Mouse (Mus musculus): ENCODE measurements around the gene Fcgr2b. TPM values are rescaled to one million over a fixed set of nuclear protein-coding genes. Genes with fewer than 3 reads are reported as not detected.
"Not testable (repeated sequence)": the region's sequence is repeated elsewhere in the genome, so short reads cannot be mapped to it uniquely, and the experiment has no call there.

Fcgr2b gene
- polyA plus RNA-seq, 1 experiment = not detected

DNA sequence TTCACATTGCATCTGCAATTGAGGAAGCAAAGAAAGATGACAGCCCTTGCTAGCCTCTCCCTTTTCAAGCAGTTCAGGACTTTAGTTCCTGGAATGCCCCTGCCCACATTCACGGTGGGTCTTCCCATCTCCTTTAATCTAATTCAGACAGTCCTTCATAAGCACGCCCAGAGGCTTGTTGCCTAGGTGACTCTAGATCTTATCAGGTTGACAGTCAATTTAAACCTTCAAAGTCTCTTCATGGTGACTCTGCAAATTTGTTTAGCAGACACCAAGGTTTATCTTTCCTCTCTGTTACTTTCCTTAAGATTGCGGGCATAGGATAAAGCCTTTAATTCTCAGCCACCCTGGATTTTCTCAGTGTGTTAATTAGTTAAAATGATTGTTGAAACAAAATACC is 25.6 kb downstream of the Fcgr2b start:
- Histone ChIP-seq H3K4me3 (ENCODE audit: low read depth, low read length) (no peak overlapping the region), H3K27ac (ENCODE audit: insufficient read depth, low read length) (no peak overlapping the region), H3K9ac (ENCODE audit: low read depth, poor library complexity, severe bottlenecking) (no peak overlapping the region), H3K9me3 (replicated peaks; ENCODE audit: control insufficient read depth, insufficient read depth, low read length, poor library complexity, severe bottlenecking) (peaks cover 6% of the 10 kb centered on the region), H3K4me1 (ENCODE audit: control insufficient read depth, insufficient read depth, low read length) (no peaks in the 10 kb centered on the region), H3K27me3 (ENCODE audit: control insufficient read depth, insufficient read depth, low read length, poor library complexity, severe bottlenecking) (no peaks in the 10 kb centered on the region), H3K36me3 (ENCODE audit: control insufficient read depth, insufficient read depth, low read length, poor library complexity, severe bottlenecking) (no peaks in the 10 kb centered on the region)
- no peak for TF ChIP-seq POLR2A (IDR thresholded peaks at IDR 0.05; ENCODE audit: insufficient read depth, low read length)
- no peak for TF ChIP-seq CTCF (IDR thresholded peaks at IDR 0.05; ENCODE audit: low read depth, low read length)
- no peak for TF ChIP-seq EP300 (IDR thresholded peaks at IDR 0.05; ENCODE audit: insufficient read depth, low read depth, low read length)

DNA sequence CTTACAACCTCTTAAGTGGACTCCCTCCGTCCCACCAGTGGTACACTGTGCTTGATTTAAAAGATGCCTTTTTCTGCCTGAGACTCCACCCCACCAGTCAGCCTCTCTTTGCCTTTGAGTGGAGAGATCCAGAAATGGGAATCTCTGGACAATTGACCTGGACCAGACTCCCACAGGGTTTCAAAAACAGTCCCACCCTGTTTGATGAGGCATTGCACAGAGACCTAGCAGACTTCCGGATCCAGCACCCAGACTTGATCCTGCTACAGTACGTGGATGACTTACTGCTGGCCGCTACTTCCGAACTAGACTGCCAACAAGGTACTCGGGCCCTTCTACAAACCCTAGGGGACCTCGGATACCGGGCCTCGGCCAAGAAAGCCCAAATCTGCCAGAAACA is 31.4 kb downstream of the Fcgr2b start:
- H3K27ac ChIP-seq (ENCODE audit: insufficient read depth, low read length); H3K36me3 ChIP-seq (ENCODE audit: control insufficient read depth, insufficient read depth, low read length, poor library complexity, severe bottlenecking); H3K9ac ChIP-seq (ENCODE audit: low read depth, poor library complexity, severe bottlenecking); H3K4me1 ChIP-seq (ENCODE audit: control insufficient read depth, insufficient read depth, low read length); H3K4me3 ChIP-seq (ENCODE audit: low read depth, low read length); H3K27me3 ChIP-seq (ENCODE audit: control insufficient read depth, insufficient read depth, low read length, poor library complexity, severe bottlenecking): not testable (repeated sequence)
- H3K9me3 ChIP-seq (replicated peaks; ENCODE audit: control insufficient read depth, insufficient read depth, low read length, poor library complexity, severe bottlenecking) = peaks cover 26% of the 10 kb centered on the region

DNA sequence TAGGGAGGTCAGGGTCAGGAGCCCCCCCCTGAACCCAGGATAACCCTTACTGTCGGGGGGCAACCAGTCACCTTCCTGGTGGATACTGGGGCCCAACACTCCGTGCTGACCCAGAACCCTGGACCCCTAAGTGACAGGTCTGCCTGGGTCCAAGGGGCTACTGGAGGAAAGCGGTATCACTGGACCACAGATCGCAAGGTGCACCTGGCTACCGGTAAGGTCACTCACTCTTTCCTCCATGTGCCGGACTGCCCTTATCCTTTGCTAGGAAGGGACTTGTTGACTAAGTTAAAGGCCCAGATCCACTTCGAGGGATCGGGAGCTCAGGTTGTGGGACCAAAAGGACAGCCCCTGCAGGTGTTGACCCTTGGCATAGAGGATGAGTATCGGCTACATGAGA is 32.2 kb downstream of the Fcgr2b start:
- H3K9ac ChIP-seq (ENCODE audit: low read depth, poor library complexity, severe bottlenecking); H3K36me3 ChIP-seq (ENCODE audit: control insufficient read depth, insufficient read depth, low read length, poor library complexity, severe bottlenecking); H3K27ac ChIP-seq (ENCODE audit: insufficient read depth, low read length); H3K4me1 ChIP-seq (ENCODE audit: control insufficient read depth, insufficient read depth, low read length); H3K27me3 ChIP-seq (ENCODE audit: control insufficient read depth, insufficient read depth, low read length, poor library complexity, severe bottlenecking); H3K4me3 ChIP-seq (ENCODE audit: low read depth, low read length): not testable (repeated sequence)
- peaks cover 26% of the 10 kb centered on the region for H3K9me3 ChIP-seq (replicated peaks; ENCODE audit: control insufficient read depth, insufficient read depth, low read length, poor library complexity, severe bottlenecking)

DNA sequence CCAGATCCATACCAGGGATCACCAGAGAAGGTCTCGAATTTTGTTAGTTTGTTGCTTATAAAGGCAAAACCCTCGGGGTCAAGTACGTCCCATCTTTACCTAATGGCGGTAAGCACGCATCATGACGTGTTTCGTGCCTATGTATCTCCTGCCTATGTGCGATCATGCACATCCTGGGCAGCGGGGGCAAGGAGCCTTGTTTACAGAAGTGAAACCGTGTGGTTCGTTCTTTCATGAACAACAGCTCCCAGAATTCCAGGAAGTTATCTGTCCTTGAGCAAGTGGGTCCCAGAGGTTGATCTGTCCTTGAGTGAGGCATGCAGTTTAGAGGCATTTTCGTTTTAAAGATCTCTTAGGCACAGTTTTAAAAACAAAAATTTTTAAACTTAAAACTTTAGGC is 37.1 kb downstream of the Fcgr2b start:
- no peak for TF ChIP-seq CTCF (IDR thresholded peaks at IDR 0.05; ENCODE audit: low read depth, low read length)
- no peak overlapping the region for H3K4me3 ChIP-seq (ENCODE audit: low read depth, low read length)
- peaks cover 24% of the 10 kb centered on the region for H3K9me3 ChIP-seq (replicated peaks; ENCODE audit: control insufficient read depth, insufficient read depth, low read length, poor library complexity, severe bottlenecking)
- no peak overlapping the region for H3K9ac ChIP-seq (ENCODE audit: low read depth, poor library complexity, severe bottlenecking)
- H3K27ac ChIP-seq (ENCODE audit: insufficient read depth, low read length) = no peak overlapping the region
- no peaks in the 10 kb centered on the region for H3K27me3 ChIP-seq (ENCODE audit: control insufficient read depth, insufficient read depth, low read length, poor library complexity, severe bottlenecking)
- H3K36me3 ChIP-seq (ENCODE audit: control insufficient read depth, insufficient read depth, low read length, poor library complexity, severe bottlenecking) = no peaks in the 10 kb centered on the region
- H3K4me1 ChIP-seq (ENCODE audit: control insufficient read depth, insufficient read depth, low read length) = no peaks in the 10 kb centered on the region

DNA sequence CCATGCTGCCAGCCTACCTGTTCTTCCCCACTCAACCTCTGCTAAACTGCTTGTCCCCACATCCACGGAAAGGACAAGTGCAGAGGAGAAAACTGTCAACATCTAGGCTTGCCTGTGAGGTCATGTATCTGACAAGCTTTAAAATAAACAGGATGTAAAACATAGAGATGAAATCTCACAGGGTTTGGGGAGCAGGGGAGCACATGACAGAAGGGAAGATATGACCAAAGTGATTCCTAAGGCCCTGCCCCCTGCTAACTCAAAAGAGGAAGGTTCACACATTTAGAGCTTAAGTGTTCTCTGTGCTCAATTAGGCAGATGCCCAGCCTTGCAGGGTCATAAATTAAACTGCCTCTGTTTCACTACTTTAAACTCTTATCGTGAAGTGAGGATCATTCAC is 42.0 kb downstream of the Fcgr2b start:
- Histone ChIP-seq H3K9me3 (replicated peaks; ENCODE audit: control insufficient read depth, insufficient read depth, low read length, poor library complexity, severe bottlenecking) (0 out of 2 replicates have a peak, but pooled peaks cover 4% of the 10 kb centered on the region), H3K4me3 (ENCODE audit: low read depth, low read length) (no peak overlapping the region), H3K27ac (ENCODE audit: insufficient read depth, low read length) (no peak overlapping the region), H3K4me1 (ENCODE audit: control insufficient read depth, insufficient read depth, low read length) (no peaks in the 10 kb centered on the region), H3K36me3 (ENCODE audit: control insufficient read depth, insufficient read depth, low read length, poor library complexity, severe bottlenecking) (no peaks in the 10 kb centered on the region), H3K9ac (ENCODE audit: low read depth, poor library complexity, severe bottlenecking) (no peak overlapping the region), H3K27me3 (ENCODE audit: control insufficient read depth, insufficient read depth, low read length, poor library complexity, severe bottlenecking) (no peaks in the 10 kb centered on the region)
- no peak for TF ChIP-seq POLR2A (IDR thresholded peaks at IDR 0.05; ENCODE audit: insufficient read depth, low read length)
- TF ChIP-seq EP300 (IDR thresholded peaks at IDR 0.05; ENCODE audit: insufficient read depth, low read depth, low read length) = no peak
- TF ChIP-seq CTCF (IDR thresholded peaks at IDR 0.05; ENCODE audit: low read depth, low read length) = no peak

DNA sequence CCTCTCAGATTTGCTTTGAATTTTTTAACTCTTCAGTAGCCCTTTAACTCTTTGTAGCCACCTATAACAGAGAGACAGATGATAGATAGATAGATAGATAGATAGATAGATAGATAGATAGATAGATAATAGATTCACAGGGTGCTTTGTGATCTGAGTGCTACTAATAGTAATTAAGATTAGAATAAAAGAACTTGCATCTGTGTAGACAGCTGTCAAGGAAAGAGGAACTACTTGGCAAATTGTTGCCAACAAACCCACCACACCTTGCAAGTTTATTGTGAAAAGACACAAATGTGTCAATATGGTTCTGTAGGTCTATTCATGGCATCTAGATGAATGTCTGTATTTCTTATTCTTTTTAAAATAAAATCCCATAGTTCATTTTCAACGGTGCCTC is 42.4 kb downstream of the Fcgr2b start:
- no peaks in the 10 kb centered on the region for H3K27me3 ChIP-seq (ENCODE audit: control insufficient read depth, insufficient read depth, low read length, poor library complexity, severe bottlenecking)
- no peak overlapping the region for H3K9ac ChIP-seq (ENCODE audit: low read depth, poor library complexity, severe bottlenecking)
- H3K27ac ChIP-seq (ENCODE audit: insufficient read depth, low read length) = no peak overlapping the region
- TF ChIP-seq POLR2A (IDR thresholded peaks at IDR 0.05; ENCODE audit: insufficient read depth, low read length) (no peak), EP300 (IDR thresholded peaks at IDR 0.05; ENCODE audit: insufficient read depth, low read depth, low read length) (no peak), CTCF (IDR thresholded peaks at IDR 0.05; ENCODE audit: low read depth, low read length) (no peak)
- no peak overlapping the region for H3K4me3 ChIP-seq (ENCODE audit: low read depth, low read length)
- H3K9me3 ChIP-seq (replicated peaks; ENCODE audit: control insufficient read depth, insufficient read depth, low read length, poor library complexity, severe bottlenecking) = 0 out of 2 replicates have a peak, but pooled peaks cover 4% of the 10 kb centered on the region
- H3K4me1 ChIP-seq (ENCODE audit: control insufficient read depth, insufficient read depth, low read length) = no peaks in the 10 kb centered on the region
- no peaks in the 10 kb centered on the region for H3K36me3 ChIP-seq (ENCODE audit: control insufficient read depth, insufficient read depth, low read length, poor library complexity, severe bottlenecking)

DNA sequence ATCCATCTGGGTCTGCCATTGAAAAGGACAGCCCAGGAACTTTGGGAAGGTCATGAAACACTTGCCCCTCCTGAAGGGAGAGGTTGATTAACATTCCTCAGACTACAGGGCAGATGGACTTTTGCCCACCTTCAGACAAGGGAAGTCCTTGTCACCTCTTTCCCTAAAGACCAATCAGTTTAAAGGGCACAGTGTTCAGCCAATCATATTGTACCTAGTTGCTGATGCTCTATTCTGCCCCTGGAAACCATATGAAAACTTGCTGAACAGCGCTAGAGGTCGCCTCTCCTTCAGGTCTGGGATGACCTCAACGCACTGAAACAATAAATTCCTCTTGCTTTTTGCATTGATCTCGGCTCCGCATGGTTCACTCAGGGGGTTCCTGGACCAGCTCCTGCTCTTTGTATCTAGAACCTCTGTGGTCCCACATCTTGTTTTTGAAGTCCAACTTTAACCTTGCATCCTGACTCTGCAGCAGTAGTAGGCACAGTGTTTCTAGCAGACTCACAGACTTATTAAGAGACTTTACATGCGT is 42.9 kb downstream of the Fcgr2b start:
- TF ChIP-seq CTCF (IDR thresholded peaks at IDR 0.05; ENCODE audit: low read depth, low read length) (no peak), EP300 (IDR thresholded peaks at IDR 0.05; ENCODE audit: insufficient read depth, low read depth, low read length) (no peak), POLR2A (IDR thresholded peaks at IDR 0.05; ENCODE audit: insufficient read depth, low read length) (no peak)
- no peaks in the 10 kb centered on the region for H3K4me1 ChIP-seq (ENCODE audit: control insufficient read depth, insufficient read depth, low read length)

More for the DNA sequence above, 42.9 kb downstream of the Fcgr2b start:
- Histone ChIP-seq H3K27ac (ENCODE audit: insufficient read depth, low read length) (no peak overlapping the region), H3K4me3 (ENCODE audit: low read depth, low read length) (no peak overlapping the region), H3K36me3 (ENCODE audit: control insufficient read depth, insufficient read depth, low read length, poor library complexity, severe bottlenecking) (no peaks in the 10 kb centered on the region), H3K9me3 (replicated peaks; ENCODE audit: control insufficient read depth, insufficient read depth, low read length, poor library complexity, severe bottlenecking) (0 out of 2 replicates have a peak, but pooled peaks cover 4% of the 10 kb centered on the region), H3K9ac (ENCODE audit: low read depth, poor library complexity, severe bottlenecking) (no peak overlapping the region), H3K27me3 (ENCODE audit: control insufficient read depth, insufficient read depth, low read length, poor library complexity, severe bottlenecking) (no peaks in the 10 kb centered on the region)
